Mouse (Mus musculus): ENCODE results near the gene Scnn1b. TPM values are rescaled to one million over a fixed set of nuclear protein-coding genes. Genes with fewer than 3 reads are reported as not detected.
A peak's percentile ranks its signal among the peaks of the same experiment; 100 is the strongest.

Scnn1b gene
- 0.74 and 0.75 TPM in 2 replicates for polyA plus RNA-seq (2014; fragmentation: Nextera tagmentation; extraction: Ambion mirVana)

DNA sequence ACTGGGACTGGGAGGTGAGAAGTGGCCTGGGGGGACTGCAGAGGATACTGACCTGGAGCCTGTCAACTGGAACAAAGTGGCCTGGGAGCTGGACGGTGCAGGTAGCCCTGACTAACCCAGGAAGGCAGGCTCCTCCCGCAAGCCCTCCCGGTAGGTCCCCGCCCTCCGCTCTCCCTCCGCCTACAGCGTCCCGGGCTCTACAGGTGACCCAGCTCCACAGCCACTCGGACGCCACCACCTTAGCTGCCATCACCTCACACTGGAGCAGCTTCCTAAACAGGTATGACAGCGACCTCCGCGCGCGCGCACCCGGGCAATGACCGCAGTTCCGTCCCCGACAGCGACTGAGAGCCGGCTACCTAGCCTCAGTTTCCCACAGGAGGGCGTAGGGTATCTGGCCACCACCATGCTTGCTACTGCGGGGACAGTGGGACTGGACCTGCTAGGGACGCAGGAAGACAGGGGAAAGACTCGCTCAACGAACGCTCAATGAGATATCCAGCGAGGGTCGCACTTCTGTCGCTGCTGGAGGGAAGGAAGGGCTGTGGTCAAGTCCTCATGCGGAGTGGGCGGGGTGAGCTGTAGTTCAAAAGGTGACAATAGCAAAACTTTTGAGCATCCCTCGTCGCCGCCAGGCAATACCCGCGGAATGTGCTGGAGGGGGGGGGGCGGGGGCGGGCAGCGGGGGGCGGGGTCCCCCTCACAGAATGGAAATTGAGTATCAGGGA is at the start of gene Scnn1b:
Gene Scnn1b, plus strand, starts transcription at position 181 of the 728 bp plus-strand sequence.
- peak within 1 kb of the TSS; percentile 52 for H3K4me2 ChIP-seq (ENCODE audit: low read depth, low read length)
- DNase-seq (ENCODE audit: low spot score): no peak
- H3K9me3 ChIP-seq (ENCODE audit: control insufficient read depth, low read length): no peaks in the 10 kb centered on the region
- H3K4me1 ChIP-seq (ENCODE audit: control insufficient read depth, insufficient read depth, low read length): no peaks in the 10 kb centered on the region
- WGBS: 2% methylated on average over 30 of the region's 42 CpGs
- H3K4me3 ChIP-seq (ENCODE audit: low read depth, low read length): peak within 1 kb of the TSS; percentile 28
- ATAC-seq (ENCODE audit: low read depth): no peak
- H3K27ac ChIP-seq (replicated peaks; ENCODE audit: low read depth, low read length): no peak within 1 kb of the TSS
- H3K27me3 ChIP-seq (replicated peaks; ENCODE audit: control insufficient read depth, insufficient read depth, low read length): peaks cover 33% of the 10 kb centered on the region
- no peaks in the 10 kb centered on the region for H3K36me3 ChIP-seq (ENCODE audit: control insufficient read depth, insufficient read depth, low read length)
- H3K9ac ChIP-seq (ENCODE audit: low read depth, low read length): 0 out of 2 replicates have a peak within 1 kb of the TSS, but pooled peaks have one; percentile 3

DNA sequence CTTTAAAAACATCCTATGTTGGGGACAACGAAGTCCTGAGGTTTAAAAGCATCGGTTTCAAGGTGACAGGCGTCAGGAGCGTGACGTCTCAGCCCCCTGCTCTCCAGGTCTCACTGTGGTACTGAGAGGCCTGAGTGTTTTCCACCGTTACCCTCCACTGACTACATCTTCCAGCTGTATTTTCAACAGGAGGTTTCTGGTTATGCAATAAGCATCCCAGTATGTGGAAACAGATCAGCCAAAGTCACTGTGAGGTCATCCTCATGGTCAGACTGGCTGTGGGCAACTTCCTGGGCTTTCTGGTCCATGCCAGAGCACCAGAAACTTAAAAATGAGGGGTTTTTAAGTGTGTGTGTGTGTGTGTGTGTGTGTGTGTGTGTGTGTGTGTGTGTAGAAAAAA is 43.2 kb upstream of the Scnn1b start:
- Histone ChIP-seq H3K27me3 (replicated peaks; ENCODE audit: control insufficient read depth, insufficient read depth, low read length) (no peaks in the 10 kb centered on the region), H3K4me3 (ENCODE audit: low read depth, low read length) (no peak overlapping the region), H3K9me3 (ENCODE audit: control insufficient read depth, low read length) (no peaks in the 10 kb centered on the region), H3K4me1 (ENCODE audit: control insufficient read depth, insufficient read depth, low read length) (no peaks in the 10 kb centered on the region), H3K27ac (replicated peaks; ENCODE audit: low read depth, low read length) (no peak overlapping the region), H3K4me2 (ENCODE audit: low read depth, low read length) (no peak overlapping the region), H3K9ac (ENCODE audit: low read depth, low read length) (no peak overlapping the region), H3K36me3 (ENCODE audit: control insufficient read depth, insufficient read depth, low read length) (no peaks in the 10 kb centered on the region)
- WGBS: 78% methylated on average over 6 of the region's 6 CpGs
- ATAC-seq (ENCODE audit: low read depth) (no peak), DNase-seq (ENCODE audit: low spot score) (no peak)

DNA sequence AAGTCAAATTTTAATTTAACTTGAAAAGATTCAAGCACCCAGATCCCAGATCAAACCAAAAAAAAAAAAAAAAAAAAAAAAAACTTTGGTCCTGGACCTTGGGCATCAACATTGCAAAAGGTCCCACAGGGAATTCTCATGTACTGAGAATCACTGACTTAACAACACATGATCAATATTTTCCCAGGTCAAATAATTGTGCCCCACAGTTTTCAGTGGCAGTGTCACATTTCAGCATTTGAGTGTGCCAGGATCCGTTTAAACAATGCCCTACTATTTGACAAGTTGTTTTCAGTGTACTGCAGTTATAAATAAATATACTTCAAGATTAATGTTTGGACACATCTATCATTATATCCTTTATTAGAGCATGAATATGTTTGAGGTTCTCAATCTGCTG is 36.4 kb upstream of the Scnn1b start:
- WGBS: 57% methylated on average over 1 of the region's 1 CpGs
- H3K9ac ChIP-seq (ENCODE audit: low read depth, low read length): no peak overlapping the region
- ATAC-seq (ENCODE audit: low read depth) (no peak), DNase-seq (ENCODE audit: low spot score) (no peak)
- H3K36me3 ChIP-seq (ENCODE audit: control insufficient read depth, insufficient read depth, low read length): no peaks in the 10 kb centered on the region
- H3K27me3 ChIP-seq (replicated peaks; ENCODE audit: control insufficient read depth, insufficient read depth, low read length): no peaks in the 10 kb centered on the region
- no peak overlapping the region for H3K4me2 ChIP-seq (ENCODE audit: low read depth, low read length)
- no peaks in the 10 kb centered on the region for H3K9me3 ChIP-seq (ENCODE audit: control insufficient read depth, low read length)
- H3K4me3 ChIP-seq (ENCODE audit: low read depth, low read length): no peak overlapping the region
- no peaks in the 10 kb centered on the region for H3K4me1 ChIP-seq (ENCODE audit: control insufficient read depth, insufficient read depth, low read length)
- no peak overlapping the region for H3K27ac ChIP-seq (replicated peaks; ENCODE audit: low read depth, low read length)

- Histone ChIP-seq H3K9me3 (ENCODE audit: control insufficient read depth, low read length) (no peaks in the 10 kb centered on the region), H3K27me3 (replicated peaks; ENCODE audit: control insufficient read depth, insufficient read depth, low read length) (no peaks in the 10 kb centered on the region), H3K4me3 (ENCODE audit: low read depth, low read length) (no peak overlapping the region), H3K4me2 (ENCODE audit: low read depth, low read length) (no peak overlapping the region), H3K27ac (replicated peaks; ENCODE audit: low read depth, low read length) (no peak overlapping the region), H3K36me3 (ENCODE audit: control insufficient read depth, insufficient read depth, low read length) (no peaks in the 10 kb centered on the region), H3K9ac (ENCODE audit: low read depth, low read length) (no peak overlapping the region), H3K4me1 (ENCODE audit: control insufficient read depth, insufficient read depth, low read length) (no peaks in the 10 kb centered on the region)
- DNase-seq (ENCODE audit: low spot score): no peak
- ATAC-seq (ENCODE audit: low read depth): no peak
- WGBS: 80% methylated on average over 7 of the region's 7 CpGs
Measured at GRCm38 (mm10) chr7:121835392-121835791, 29.4 kb upstream of the Scnn1b start.

GRCm38 (mm10) chr7:121836827-121837226 is 28.0 kb upstream of the Scnn1b start:
- Histone ChIP-seq H3K9ac (ENCODE audit: low read depth, low read length) (no peak overlapping the region), H3K4me3 (ENCODE audit: low read depth, low read length) (no peak overlapping the region), H3K36me3 (ENCODE audit: control insufficient read depth, insufficient read depth, low read length) (no peaks in the 10 kb centered on the region), H3K4me2 (ENCODE audit: low read depth, low read length) (no peak overlapping the region), H3K4me1 (ENCODE audit: control insufficient read depth, insufficient read depth, low read length) (no peaks in the 10 kb centered on the region), H3K27ac (replicated peaks; ENCODE audit: low read depth, low read length) (no peak overlapping the region), H3K27me3 (replicated peaks; ENCODE audit: control insufficient read depth, insufficient read depth, low read length) (no peaks in the 10 kb centered on the region), H3K9me3 (ENCODE audit: control insufficient read depth, low read length) (no peaks in the 10 kb centered on the region)
- no peak for ATAC-seq (ENCODE audit: low read depth)
- WGBS: 77% methylated on average over 7 of the region's 7 CpGs
- DNase-seq (ENCODE audit: low spot score): no peak

DNA sequence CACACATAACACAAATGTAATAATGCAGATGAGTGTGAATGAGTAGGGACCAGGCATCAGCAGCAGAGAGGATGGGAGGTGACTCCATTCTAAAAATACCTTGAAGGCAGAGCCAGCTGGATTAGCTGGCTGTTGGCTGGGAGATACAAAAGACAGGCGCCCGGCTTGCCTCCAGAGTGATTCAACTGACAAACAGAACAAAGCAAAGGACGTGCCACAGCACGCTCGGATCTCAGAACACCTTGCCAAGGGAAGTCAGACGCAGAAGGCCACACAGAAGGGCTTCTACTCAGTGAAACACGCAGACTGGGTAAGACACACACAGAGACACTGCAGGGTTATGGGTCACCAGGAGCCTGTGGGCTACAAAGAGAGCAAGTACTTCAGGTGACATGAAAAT is 24.0 kb upstream of the Scnn1b start:
- H3K27ac ChIP-seq (replicated peaks; ENCODE audit: low read depth, low read length): no peak overlapping the region
- no peak overlapping the region for H3K4me3 ChIP-seq (ENCODE audit: low read depth, low read length)
- H3K9me3 ChIP-seq (ENCODE audit: control insufficient read depth, low read length): no peaks in the 10 kb centered on the region
- H3K27me3 ChIP-seq (replicated peaks; ENCODE audit: control insufficient read depth, insufficient read depth, low read length): no peaks in the 10 kb centered on the region
- no peak overlapping the region for H3K9ac ChIP-seq (ENCODE audit: low read depth, low read length)
- no peak overlapping the region for H3K4me2 ChIP-seq (ENCODE audit: low read depth, low read length)
- H3K4me1 ChIP-seq (ENCODE audit: control insufficient read depth, insufficient read depth, low read length): no peaks in the 10 kb centered on the region
- ATAC-seq (ENCODE audit: low read depth): peak; percentile 72
- DNase-seq (ENCODE audit: low spot score): peak; percentile 84
- H3K36me3 ChIP-seq (ENCODE audit: control insufficient read depth, insufficient read depth, low read length): no peaks in the 10 kb centered on the region
- 72% methylated on average over 7 of the region's 7 CpGs for WGBS

- no peak overlapping the region for H3K9ac ChIP-seq (ENCODE audit: low read depth, low read length)
- no peaks in the 10 kb centered on the region for H3K4me1 ChIP-seq (ENCODE audit: control insufficient read depth, insufficient read depth, low read length)
- no peak for DNase-seq (ENCODE audit: low spot score)
- no peaks in the 10 kb centered on the region for H3K36me3 ChIP-seq (ENCODE audit: control insufficient read depth, insufficient read depth, low read length)
- H3K27me3 ChIP-seq (replicated peaks; ENCODE audit: control insufficient read depth, insufficient read depth, low read length): no peaks in the 10 kb centered on the region
- H3K9me3 ChIP-seq (ENCODE audit: control insufficient read depth, low read length): no peaks in the 10 kb centered on the region
- 67% methylated on average over 6 of the region's 6 CpGs for WGBS
- H3K4me2 ChIP-seq (ENCODE audit: low read depth, low read length): no peak overlapping the region
- H3K27ac ChIP-seq (replicated peaks; ENCODE audit: low read depth, low read length): no peak overlapping the region
- ATAC-seq (ENCODE audit: low read depth): no peak
- no peak overlapping the region for H3K4me3 ChIP-seq (ENCODE audit: low read depth, low read length)
Measured at GRCm38 (mm10) chr7:121842234-121842633, 22.6 kb upstream of the Scnn1b start.

- no peak overlapping the region for H3K4me3 ChIP-seq (ENCODE audit: low read depth, low read length)
- no peaks in the 10 kb centered on the region for H3K9me3 ChIP-seq (ENCODE audit: control insufficient read depth, low read length)
- no peaks in the 10 kb centered on the region for H3K4me1 ChIP-seq (ENCODE audit: control insufficient read depth, insufficient read depth, low read length)
- 79% methylated on average over 6 of the region's 6 CpGs for WGBS
- no peak for DNase-seq (ENCODE audit: low spot score)
- no peak for ATAC-seq (ENCODE audit: low read depth)
- no peak overlapping the region for H3K27ac ChIP-seq (replicated peaks; ENCODE audit: low read depth, low read length)
- H3K36me3 ChIP-seq (ENCODE audit: control insufficient read depth, insufficient read depth, low read length): no peaks in the 10 kb centered on the region
- no peak overlapping the region for H3K4me2 ChIP-seq (ENCODE audit: low read depth, low read length)
- no peak overlapping the region for H3K9ac ChIP-seq (ENCODE audit: low read depth, low read length)
- H3K27me3 ChIP-seq (replicated peaks; ENCODE audit: control insufficient read depth, insufficient read depth, low read length): no peaks in the 10 kb centered on the region
Measured at GRCm38 (mm10) chr7:121845964-121846363, 18.9 kb upstream of the Scnn1b start.

DNA sequence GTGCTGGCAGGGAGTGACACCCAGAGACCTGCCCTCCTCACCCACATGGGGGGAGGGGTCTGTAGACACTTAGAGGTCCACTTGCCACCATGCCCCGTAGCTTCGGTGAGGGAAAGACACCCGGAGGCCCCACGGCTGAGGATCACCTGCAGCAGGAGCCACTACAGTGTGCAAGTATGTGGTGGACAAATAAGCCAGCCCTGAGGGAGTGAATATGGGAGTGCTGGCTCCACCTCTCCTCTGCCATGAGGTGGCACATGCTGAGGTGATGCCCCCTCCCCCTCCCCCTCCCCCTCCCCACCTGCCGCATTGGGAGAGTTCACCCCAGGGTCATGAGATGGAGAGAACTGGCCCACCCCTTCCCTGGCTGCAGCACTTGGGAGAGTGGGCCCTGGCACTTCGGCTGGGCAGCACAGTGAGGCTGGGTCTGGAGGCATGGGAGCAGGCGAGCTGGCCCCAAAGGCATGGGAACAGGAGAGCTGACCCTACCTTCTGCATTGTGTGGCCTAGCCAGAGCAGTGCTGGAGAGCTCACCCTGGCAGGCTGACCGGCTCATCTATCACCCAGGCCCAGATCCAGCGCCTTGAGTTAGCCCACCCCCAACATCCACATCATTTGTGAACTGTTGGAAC is 16.2 kb upstream of the Scnn1b start:
- no peak overlapping the region for H3K4me3 ChIP-seq (ENCODE audit: low read depth, low read length)
- ATAC-seq (ENCODE audit: low read depth): no peak
- H3K36me3 ChIP-seq (ENCODE audit: control insufficient read depth, insufficient read depth, low read length): no peaks in the 10 kb centered on the region
- H3K9ac ChIP-seq (ENCODE audit: low read depth, low read length): no peak overlapping the region
- no peaks in the 10 kb centered on the region for H3K27me3 ChIP-seq (replicated peaks; ENCODE audit: control insufficient read depth, insufficient read depth, low read length)
- H3K9me3 ChIP-seq (ENCODE audit: control insufficient read depth, low read length): no peaks in the 10 kb centered on the region
- WGBS: 76% methylated on average over 8 of the region's 9 CpGs
- no peak overlapping the region for H3K4me2 ChIP-seq (ENCODE audit: low read depth, low read length)
- DNase-seq (ENCODE audit: low spot score): no peak
- no peak overlapping the region for H3K27ac ChIP-seq (replicated peaks; ENCODE audit: low read depth, low read length)
- no peaks in the 10 kb centered on the region for H3K4me1 ChIP-seq (ENCODE audit: control insufficient read depth, insufficient read depth, low read length)

All from embryonic facial prominence, embryonic 14.5 days (tissue).